Mouse (Mus musculus) ovary, postnatal 14 days (tissue): ENCODE measurements around the gene Slamf7.

Source experiments
- DNase-seq: peaks from one replicate; pipeline ENCODE4 v3.0.0; 2022; ENCODE audit warnings: low spot score

Slamf7 gene

GRCm38 (mm10) chr1:171635696-171636095, 17.1 kb downstream of the Slamf7 start:
- DNase-seq: no peak

- no peak for DNase-seq
These were observed 21.4 kb downstream of the Slamf7 start for GRCm38 (mm10) chr1:171631447-171631846.

- no peak for DNase-seq
These were observed 21.9 kb downstream of the Slamf7 start for GRCm38 (mm10) chr1:171630912-171631311.

GRCm38 (mm10) chr1:171630041-171630440, 22.8 kb downstream of the Slamf7 start:
- no peak for DNase-seq

GRCm38 (mm10) chr1:171629168-171629567, 23.7 kb downstream of the Slamf7 start:
- DNase-seq: no peak

GRCm38 (mm10) chr1:171627801-171628200, 25.0 kb downstream of the Slamf7 start:
- DNase-seq: no peak

- no peak for DNase-seq
These were observed 32.7 kb downstream of the Slamf7 start for GRCm38 (mm10) chr1:171620091-171620490.

- DNase-seq: no peak
These were observed 33.2 kb downstream of the Slamf7 start for GRCm38 (mm10) chr1:171619645-171620044.

- DNase-seq: no peak
These were observed 33.8 kb downstream of the Slamf7 start for GRCm38 (mm10) chr1:171619001-171619400.

GRCm38 (mm10) chr1:171616881-171617515, 35.8 kb downstream of the Slamf7 start:
- no peak for DNase-seq

GRCm38 (mm10) chr1:171613962-171614361, 38.9 kb downstream of the Slamf7 start:
- DNase-seq: no peak

GRCm38 (mm10) chr1:171610781-171611180, 42.1 kb downstream of the Slamf7 start:
- DNase-seq: no peak

- no peak for DNase-seq
These were observed 42.8 kb downstream of the Slamf7 start for GRCm38 (mm10) chr1:171610026-171610425.

- no peak for DNase-seq
These were observed 45.7 kb downstream of the Slamf7 start, which contains the start of gene Ly9 for GRCm38 (mm10) chr1:171607176-171607575. TSS of gene Ly9 (minus strand) at chr1:171607410.

GRCm38 (mm10) chr1:171606656-171607055, 46.2 kb downstream of the Slamf7 start:
- DNase-seq: no peak

GRCm38 (mm10) chr1:171604686-171605085, 48.1 kb downstream of the Slamf7 start:
- no peak for DNase-seq

GRCm38 (mm10) chr1:171584584-171584983, 68.3 kb downstream of the Slamf7 start:
- DNase-seq: no peak
